Mouse (Mus musculus): ENCODE results near the gene Zp3.
A peak's percentile ranks its signal among the peaks of the same experiment; 100 is the strongest.

The Zp3 gene

DNA sequence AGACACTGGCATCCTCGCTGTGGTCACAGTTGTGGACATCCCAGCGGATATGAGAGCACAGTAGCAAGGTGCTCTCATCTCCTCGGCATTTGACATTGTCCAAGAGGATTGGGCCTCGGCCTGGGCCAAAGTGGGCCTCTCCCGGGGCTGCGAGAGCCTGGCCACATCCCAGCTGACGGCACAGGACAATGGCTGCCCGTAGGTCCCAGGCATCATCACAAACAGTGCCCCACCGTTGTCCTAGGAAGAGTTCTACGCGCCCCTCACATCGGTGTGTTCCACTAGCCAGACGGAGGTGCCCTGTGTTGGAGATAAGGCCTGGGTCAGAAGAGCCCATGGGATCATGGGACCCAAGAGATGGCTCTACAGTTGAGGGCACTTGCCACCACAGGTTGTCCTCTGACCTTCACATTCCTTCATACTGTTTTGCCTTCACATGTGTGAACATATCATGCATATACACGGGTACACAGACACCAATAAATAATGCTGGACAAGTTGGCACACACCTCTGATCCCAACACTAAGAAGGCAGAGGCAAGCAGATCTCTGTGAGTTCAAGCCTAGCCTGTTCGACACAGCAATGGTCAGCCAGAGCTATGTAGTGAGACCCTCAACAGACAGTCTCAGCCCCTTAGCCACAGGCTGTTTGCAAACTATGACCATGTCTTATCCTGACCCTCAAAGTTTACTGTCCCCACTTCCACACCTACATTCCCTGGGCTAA is 18.8 kb upstream of the Zp3 start:
- DNase-seq (ENCODE audit: low spot score in 2 of 2) = no peak

- DNase-seq (ENCODE audit: low spot score in 2 of 2) = no peak
Observed at GRCm38 (mm10) chr5:135962125-135962491, 17.8 kb upstream of the Zp3 start.

DNA sequence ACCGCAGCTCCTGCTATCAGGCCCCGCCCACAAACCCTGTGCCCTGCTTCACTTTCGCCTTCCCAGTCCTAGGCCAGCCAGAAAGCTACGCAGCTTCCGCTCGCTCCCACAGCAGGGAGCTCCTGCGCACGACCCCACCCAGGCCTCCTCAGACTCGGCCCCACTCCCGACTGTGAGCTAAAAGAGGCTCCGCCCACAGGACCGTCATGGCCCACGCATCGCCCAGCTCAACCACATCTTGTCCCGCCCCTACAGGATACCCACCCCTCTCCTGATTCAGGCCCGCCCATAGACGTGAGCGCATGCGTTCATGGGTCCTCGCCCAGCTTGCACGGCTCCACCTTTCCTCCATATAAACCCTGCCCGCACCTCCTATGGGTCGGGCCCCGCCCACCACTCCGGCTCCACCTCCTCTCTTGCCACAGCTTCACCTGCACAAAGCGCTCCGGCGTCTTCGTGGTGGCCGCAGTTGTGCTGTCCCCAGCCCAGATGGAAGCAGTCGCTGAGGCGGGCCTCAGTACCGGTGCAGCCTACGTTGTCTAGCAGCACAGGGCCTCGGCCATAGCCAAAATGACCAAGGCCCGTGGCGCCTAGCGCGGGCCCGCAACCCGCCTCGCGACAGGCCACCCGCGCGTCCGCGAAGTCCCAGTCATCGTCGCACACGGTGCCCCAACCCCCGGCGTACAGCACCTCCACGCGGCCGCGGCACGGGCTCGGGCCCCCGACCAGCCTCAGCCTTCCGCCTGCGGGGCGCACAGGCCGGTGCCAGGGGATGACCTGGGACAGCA is 17.2 kb upstream of the Zp3 start:
- DNase-seq (ENCODE audit: low spot score in 2 of 2) = peak; percentile 99 to 100

GRCm38 (mm10) chr5:135963280-135963627 is 16.6 kb upstream of the Zp3 start:
- no peak for DNase-seq (ENCODE audit: low spot score in 2 of 2)

DNA sequence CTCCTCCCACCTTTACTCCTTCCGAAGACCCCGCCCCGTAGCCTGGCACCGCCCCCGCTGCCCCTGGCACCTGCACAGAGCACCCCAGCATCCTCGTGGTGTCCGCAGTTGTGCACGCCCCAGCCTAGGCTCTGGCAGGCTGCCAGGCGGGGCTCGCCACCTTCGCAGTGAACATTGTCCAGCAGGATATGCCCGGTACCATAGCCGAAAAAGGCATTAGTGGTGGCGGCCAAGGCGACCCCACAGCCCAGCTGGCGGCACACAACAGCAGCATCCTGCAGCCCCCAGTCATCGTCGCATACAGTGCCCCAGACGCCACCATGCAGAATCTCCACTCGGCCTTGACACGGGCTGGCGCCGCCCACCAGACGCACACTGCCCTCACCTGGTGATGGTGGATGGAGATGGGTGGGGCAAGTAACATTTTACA is 14.4 kb upstream of the Zp3 start:
- no peak for DNase-seq (ENCODE audit: low spot score in 2 of 2)

GRCm38 (mm10) chr5:135966866-135967265 is 13.0 kb upstream of the Zp3 start:
- no peak for DNase-seq (ENCODE audit: low spot score in 2 of 2)

- DNase-seq (ENCODE audit: low spot score in 2 of 2) = peak in 1 of 2 experiments; percentile 56
Observed at GRCm38 (mm10) chr5:135968781-135969180, 11.1 kb upstream of the Zp3 start.

GRCm38 (mm10) chr5:135970247-135970646 is 9.7 kb upstream of the Zp3 start:
- DNase-seq (ENCODE audit: low spot score in 2 of 2) = no peak

- DNase-seq (ENCODE audit: low spot score in 2 of 2) = no peak
Observed at GRCm38 (mm10) chr5:135971876-135972275, 8.0 kb upstream of the Zp3 start.

GRCm38 (mm10) chr5:135974365-135974764 is 5.5 kb upstream of the Zp3 start, which contains the start of gene Ssc4d:
Gene Ssc4d, minus strand, starts transcription at chr5:135974531.
- no peak for DNase-seq (ENCODE audit: low spot score in 2 of 2)

DNA sequence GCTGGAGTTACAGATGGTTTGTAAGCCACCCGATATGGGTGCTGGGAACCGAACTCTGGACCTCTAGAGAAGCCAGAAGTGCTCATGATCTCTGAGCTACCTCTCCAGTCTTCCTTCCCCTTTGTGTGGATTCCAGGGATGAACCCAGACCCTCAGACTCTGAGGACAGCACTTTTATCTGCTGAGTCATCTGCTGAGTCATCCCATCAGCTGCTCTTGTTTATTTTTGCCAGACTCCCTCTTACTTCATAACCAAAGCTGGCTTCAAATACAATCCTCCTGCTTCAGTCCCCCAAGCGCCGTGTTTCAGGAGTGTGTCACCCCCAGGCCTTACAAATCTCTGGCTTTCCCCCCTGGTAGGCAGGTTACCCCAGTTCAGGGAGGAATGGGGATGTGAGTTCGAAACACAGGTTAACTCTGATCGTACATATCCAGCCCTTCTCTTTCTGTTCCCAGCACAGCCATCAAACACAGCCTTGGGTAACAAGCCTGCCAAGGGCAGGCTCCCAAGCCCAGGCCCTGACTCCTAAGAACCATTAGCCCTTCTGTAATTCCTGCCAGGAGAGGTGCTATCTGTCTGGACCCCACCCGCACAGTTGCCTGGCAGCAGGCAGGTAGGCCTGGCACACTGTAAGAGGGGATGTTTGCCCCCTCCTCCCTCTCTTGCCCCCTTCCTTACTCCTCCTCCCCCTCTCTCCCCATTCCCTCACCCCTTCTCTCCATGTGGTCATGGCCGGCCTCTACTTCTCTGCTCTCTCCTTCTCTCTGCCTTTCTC is 3.8 kb upstream of the Zp3 start:
- DNase-seq (ENCODE audit: low spot score in 2 of 2) = no peak

- DNase-seq (ENCODE audit: low spot score in 2 of 2) = no peak
Observed at GRCm38 (mm10) chr5:135979381-135979780, 518 bp upstream of the Zp3 start.

- DNase-seq (ENCODE audit: low spot score in 2 of 2) = no peak
Observed at GRCm38 (mm10) chr5:135982398-135982797, 2.5 kb downstream of the Zp3 start.

- DNase-seq (ENCODE audit: low spot score in 2 of 2) = no peak
Observed at GRCm38 (mm10) chr5:135984546-135985044, 4.7 kb downstream of the Zp3 start.

DNA sequence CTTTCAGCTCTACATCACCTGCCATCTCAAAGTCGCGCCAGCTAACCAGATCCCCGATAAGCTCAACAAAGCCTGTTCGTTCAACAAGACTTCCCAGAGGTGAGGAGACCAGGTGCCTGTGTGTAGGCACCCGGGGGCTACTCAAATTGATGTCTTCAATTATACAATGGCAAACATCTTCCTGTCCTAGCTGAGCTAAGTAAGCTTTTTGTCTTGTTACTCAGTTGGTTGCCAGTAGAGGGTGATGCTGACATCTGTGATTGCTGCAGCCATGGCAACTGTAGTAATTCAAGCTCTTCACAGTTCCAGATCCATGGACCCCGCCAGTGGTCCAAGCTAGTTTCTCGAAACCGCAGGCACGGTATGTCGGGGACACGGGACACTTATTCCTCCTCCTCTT is 7.3 kb downstream of the Zp3 start:
- no peak for DNase-seq (ENCODE audit: low spot score in 2 of 2)

DNA sequence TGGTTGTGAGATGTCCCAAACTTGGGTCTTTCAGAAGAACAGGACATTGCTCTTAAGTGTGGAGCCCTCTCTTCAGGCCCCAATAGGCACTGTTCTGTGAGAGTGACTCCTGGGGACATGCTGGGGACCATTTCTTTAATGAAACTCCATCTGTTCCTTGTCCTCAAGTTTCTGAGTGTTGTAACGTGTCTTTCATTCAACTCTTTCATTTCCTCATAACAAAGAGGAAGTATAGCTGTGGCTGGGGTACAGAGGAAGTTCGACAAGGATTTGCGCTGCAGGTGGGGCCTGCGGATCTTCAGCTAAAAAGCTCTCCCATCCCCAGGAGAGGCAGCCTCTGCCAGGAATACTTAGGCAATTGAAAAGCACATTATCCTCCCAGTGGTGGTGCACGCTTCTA is 10.7 kb downstream of the Zp3 start:
- peak; percentile 66 to 74 for DNase-seq (ENCODE audit: low spot score in 2 of 2)

DNA sequence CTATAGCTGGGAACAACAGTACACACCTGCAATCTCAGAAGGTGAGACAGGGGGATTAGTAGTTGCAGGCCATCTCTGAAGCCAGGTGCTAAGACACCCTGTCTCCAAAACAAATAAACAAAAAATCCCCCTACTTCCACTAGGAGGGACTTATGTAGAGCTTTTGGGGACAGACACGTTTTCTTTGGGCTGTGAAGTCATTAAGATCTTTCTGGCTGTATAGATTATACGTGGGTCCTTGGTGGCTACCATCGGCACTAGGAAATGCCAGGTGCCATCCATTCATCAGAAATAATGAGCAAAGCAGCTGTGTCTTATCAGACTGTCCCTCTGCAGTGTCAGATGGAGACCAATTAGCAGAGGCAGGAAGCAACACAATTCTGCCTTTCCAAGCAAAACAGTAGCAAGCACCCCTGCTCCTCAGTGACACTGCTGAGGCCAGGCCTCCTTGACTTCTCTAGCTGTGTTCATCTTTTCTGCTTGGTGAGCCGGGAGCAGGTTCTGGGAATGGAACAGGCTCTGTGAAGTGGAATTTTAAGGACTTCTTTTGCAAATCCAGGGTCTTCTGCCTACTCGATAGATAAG is 13.6 kb downstream of the Zp3 start:
- DNase-seq (ENCODE audit: low spot score in 2 of 2) = no peak

DNA sequence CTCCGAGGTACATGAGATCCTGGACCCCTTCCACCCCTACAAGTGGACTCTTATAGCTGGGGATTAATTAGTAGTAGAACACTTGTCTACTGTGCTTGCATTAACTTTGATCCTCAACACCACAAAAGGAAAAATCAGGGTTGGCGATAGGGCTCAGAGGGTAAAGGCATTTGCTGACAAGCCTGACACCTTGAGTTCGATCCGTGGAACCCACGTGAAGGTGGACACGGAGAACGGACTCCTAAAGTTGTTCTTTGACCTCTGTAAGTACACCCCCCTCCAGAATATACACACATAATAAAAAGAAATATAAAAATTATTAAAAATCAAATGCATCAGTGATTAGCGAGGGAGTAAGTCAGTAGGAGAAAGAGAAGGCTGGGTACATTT is 14.4 kb downstream of the Zp3 start:
- no peak for DNase-seq (ENCODE audit: low spot score in 2 of 2)

DNA sequence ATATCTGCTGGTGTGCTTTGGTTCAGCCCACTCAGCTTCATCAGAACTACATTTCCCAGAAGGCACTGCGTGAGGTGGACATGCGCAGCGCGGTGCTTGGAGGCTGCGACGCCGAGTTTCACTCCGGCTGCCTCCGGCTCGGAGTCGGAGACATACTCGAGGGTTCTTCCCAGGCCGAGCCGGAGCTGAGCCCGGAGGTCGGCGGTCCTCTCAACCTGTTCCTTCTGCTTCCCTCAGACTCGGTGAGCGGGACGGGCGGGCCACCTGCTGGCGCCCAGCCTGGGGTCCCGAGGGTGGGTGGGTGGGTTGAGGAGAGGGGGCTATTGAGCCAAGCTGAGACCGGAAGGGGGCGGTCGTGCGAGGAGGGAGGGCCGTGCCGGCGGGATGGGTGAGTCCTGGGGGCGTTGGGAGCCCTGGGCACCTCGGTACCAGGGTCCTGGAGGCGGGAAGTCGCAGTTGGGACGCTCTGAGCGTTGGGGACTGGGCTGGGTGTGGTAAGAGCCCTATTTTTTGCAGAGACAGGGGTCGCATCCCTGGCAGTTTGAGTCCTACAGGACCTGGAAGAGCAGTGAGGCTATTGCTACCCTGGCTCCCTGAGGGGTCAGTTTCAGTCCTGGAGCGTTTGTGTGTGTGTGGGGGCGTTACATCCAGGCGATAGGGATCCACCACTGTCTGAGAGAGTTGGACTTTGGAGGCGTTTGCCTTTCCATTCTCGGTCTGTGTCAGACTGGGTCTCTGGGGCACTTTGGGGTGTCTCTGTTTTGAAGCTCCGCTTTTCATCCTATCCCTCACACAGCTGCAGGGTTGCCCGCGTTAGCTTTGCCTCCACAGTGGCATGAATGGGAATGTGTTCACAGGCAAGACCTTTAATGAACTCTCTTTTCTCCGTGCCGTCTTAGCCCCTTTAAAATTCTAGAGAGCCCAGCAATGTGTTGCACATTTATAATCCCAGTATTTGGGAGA is 15.1 kb downstream of the Zp3 start, which contains the start of gene Dtx2:
TSS of gene Dtx2 (plus strand) at position 76 of the 963 bp plus-strand sequence.
- peak; percentile 89 for DNase-seq (ENCODE audit: low spot score in 2 of 2)

DNA sequence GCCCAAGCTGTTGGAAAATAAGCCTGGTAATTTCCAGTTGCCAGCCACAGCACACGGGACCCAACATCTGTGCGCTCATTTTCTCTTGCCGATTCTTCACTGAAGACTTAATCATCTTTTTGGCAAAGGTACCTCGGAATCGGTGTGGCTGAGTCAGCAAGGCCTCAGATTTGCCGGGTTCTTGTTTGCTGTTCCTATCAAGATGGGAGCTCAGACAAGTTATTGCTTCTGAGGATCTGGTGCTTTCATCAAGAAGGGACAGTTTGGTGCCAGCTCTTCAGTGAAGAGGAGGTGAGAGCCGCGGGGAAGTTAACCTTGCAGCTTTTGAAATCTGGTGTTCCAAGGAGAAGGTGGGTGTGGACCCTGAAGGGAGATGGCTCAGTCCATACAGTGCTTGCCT is 16.3 kb downstream of the Zp3 start:
- DNase-seq (ENCODE audit: low spot score in 2 of 2) = no peak

GRCm38 (mm10) chr5:136001222-136001621 is 21.3 kb downstream of the Zp3 start:
- DNase-seq (ENCODE audit: low spot score in 2 of 2) = no peak

Measured in spleen, postnatal 36 days (tissue).